ENCODE assay signal across 15 mouse cellular contexts in genomic region chr6:41727989-41728609, GRCm38 (mm10). TPM values are rescaled to one million over a fixed set of nuclear protein-coding genes. Genes with fewer than 3 reads are reported as not detected.
DNase-seq lines count a peak whose midpoint lies in the region; ATAC-seq and TF ChIP-seq lines count a peak whose summit lies in the region.
"Had no signal": no experiment of that assay in that cellular context is flagged by ENCODE, and none has a peak within 500 bp of the region (broad histone marks: within the 10 kb centered on the region; RNA-seq: fewer than 3 reads in every experiment).

No protein-coding gene starts in this region.

- H3K27ac ChIP-seq in lung, embryonic 14.5 days (ENCODE audit: low read depth) = no peak overlapping the region
- H3K27ac ChIP-seq in liver, embryonic 15.5 days (replicated peaks) = no peak overlapping the region
- no peak overlapping the region for H3K27ac ChIP-seq in hindbrain, embryonic 11.5 days (ENCODE audit: low read depth, low read length)
- H3K27ac ChIP-seq: forebrain, embryonic 10.5 days; limb, embryonic 12.5 days had no signal

- H3K4me2 ChIP-seq in lung, embryonic 14.5 days = no peak overlapping the region
- H3K4me2 ChIP-seq in liver, embryonic 15.5 days = no peak overlapping the region
- H3K4me2 ChIP-seq in hindbrain, embryonic 11.5 days (replicated peaks; ENCODE audit: low read depth, low read length) = no peak overlapping the region
- H3K4me2 ChIP-seq: limb, embryonic 12.5 days had no signal

- no peak for ATAC-seq in lung, embryonic 14.5 days (ENCODE audit: insufficient read depth)
- ATAC-seq in liver, embryonic 15.5 days (ENCODE audit: insufficient read depth) = peak; percentile 75
- ATAC-seq in hindbrain, embryonic 11.5 days (ENCODE audit: low FRiP score) = no peak

- 74% methylated on average over 1 of the region's 1 CpGs for WGBS in lung, embryonic 14.5 days
- WGBS in liver, embryonic 15.5 days (ENCODE audit: insufficient replicate concordance) = 38% methylated on average over 1 of the region's 1 CpGs
- 90% methylated on average over 1 of the region's 1 CpGs for WGBS in hindbrain, embryonic 11.5 days

- H3K4me3 ChIP-seq in lung, embryonic 14.5 days (ENCODE audit: low read depth, low read length) = no peak overlapping the region
- H3K4me3 ChIP-seq in liver, embryonic 15.5 days (replicated peaks) = no peak overlapping the region
- no peak overlapping the region for H3K4me3 ChIP-seq in hindbrain, embryonic 11.5 days (ENCODE audit: low read depth, low read length)
- H3K4me3 ChIP-seq: forebrain, embryonic 10.5 days; limb, embryonic 12.5 days; megakaryocyte, embryonic 14.5 days had no signal

- H3K9ac ChIP-seq in lung, embryonic 14.5 days = no peak overlapping the region
- no peak overlapping the region for H3K9ac ChIP-seq in liver, embryonic 15.5 days
- H3K9ac ChIP-seq in hindbrain, embryonic 11.5 days (ENCODE audit: low read depth, low read length) = no peak overlapping the region
- H3K9ac ChIP-seq: limb, embryonic 12.5 days had no signal

- peak; percentile 25; the same call in 1 of the 2 replicates for TF ChIP-seq CTCF in lung, embryonic 14.5 days (IDR thresholded peaks at IDR 0.05; ENCODE audit: low read depth)

- no peaks in the 10 kb centered on the region for H3K27me3 ChIP-seq in lung, embryonic 14.5 days (ENCODE audit: insufficient read depth, low read length)
- no peaks in the 10 kb centered on the region for H3K27me3 ChIP-seq in liver, embryonic 15.5 days
- no peaks in the 10 kb centered on the region for H3K27me3 ChIP-seq in hindbrain, embryonic 11.5 days (ENCODE audit: control insufficient read depth, insufficient read depth, low read length)
- H3K27me3 ChIP-seq: limb, embryonic 12.5 days; megakaryocyte, embryonic 14.5 days had no signal

- no peaks in the 10 kb centered on the region for H3K9me3 ChIP-seq in lung, embryonic 14.5 days (ENCODE audit: low read depth, low read length)
- no peaks in the 10 kb centered on the region for H3K9me3 ChIP-seq in liver, embryonic 15.5 days (replicated peaks)
- H3K9me3 ChIP-seq in hindbrain, embryonic 11.5 days (ENCODE audit: control insufficient read depth, low read length) = no peaks in the 10 kb centered on the region
- H3K9me3 ChIP-seq: forebrain, embryonic 10.5 days; limb, embryonic 12.5 days; megakaryocyte, embryonic 14.5 days had no signal

- no peaks in the 10 kb centered on the region for H3K4me1 ChIP-seq in lung, embryonic 14.5 days (ENCODE audit: insufficient read depth)
- H3K4me1 ChIP-seq in liver, embryonic 15.5 days (replicated peaks) = peaks cover 9% of the 10 kb centered on the region
- H3K4me1 ChIP-seq in hindbrain, embryonic 11.5 days (replicated peaks; ENCODE audit: control insufficient read depth, insufficient read depth, low read length) = no peaks in the 10 kb centered on the region
- H3K4me1 ChIP-seq: forebrain, embryonic 10.5 days; limb, embryonic 12.5 days; megakaryocyte, embryonic 14.5 days had no signal

- DNase-seq in lung, embryonic 14.5 days = no peak
- no peak for DNase-seq in lung, postnatal 14 days
- peak; percentile 47 for DNase-seq in c-Kit-negative CD71-positive TER-119-positive erythroid progenitor cells, embryonic 14.5 days (ENCODE audit: low read depth, low spot score)
- DNase-seq in thymus, postnatal 36 days = peak; percentile 40 to 52
- no peak for DNase-seq in hindbrain, embryonic 11.5 days (ENCODE audit: low spot score)
- no peak for DNase-seq in adrenal gland, adult 8-10 months
- DNase-seq: gastrocnemius, postnatal 25 days; layer of hippocampus, adult 9-11 months; retina, postnatal 1 day had no signal

- no peaks in the 10 kb centered on the region for H3K36me3 ChIP-seq in lung, embryonic 14.5 days (ENCODE audit: insufficient read depth)
- no peaks in the 10 kb centered on the region for H3K36me3 ChIP-seq in liver, embryonic 15.5 days (replicated peaks)
- no peaks in the 10 kb centered on the region for H3K36me3 ChIP-seq in hindbrain, embryonic 11.5 days (ENCODE audit: control insufficient read depth, insufficient read depth, low read length)
- H3K36me3 ChIP-seq: forebrain, embryonic 10.5 days; limb, embryonic 12.5 days had no signal

RNA-seq across cellular contexts. Expression of gene Kel, which starts 24.0 kb away (rescaled TPM):
- 0.41 and 1.8 TPM in 2 replicates for polyA plus RNA-seq in lung, embryonic 14.5 days (2014; fragmentation: Nextera tagmentation; extraction: Ambion mirVana)
- polyA plus RNA-seq in liver, embryonic 15.5 days (2015; fragmentation: Nextera tagmentation; extraction: Ambion mirVana) = 299 and 347 TPM in 2 replicates
- 9.2 and 10.0 TPM in 2 replicates for polyA plus RNA-seq in hindbrain, embryonic 11.5 days (2014; fragmentation: Nextera tagmentation; extraction: Ambion mirVana)
- total RNA-seq in adrenal gland, adult 8-10 months (2022) = not detected
- total RNA-seq: gastrocnemius, postnatal 25 days had no signal

RNA-seq across cellular contexts. Expression of gene Llcfc1, which starts 43.9 kb away (rescaled TPM):
- not detected in 2 replicates for polyA plus RNA-seq in lung, embryonic 14.5 days (2014; fragmentation: Nextera tagmentation; extraction: Ambion mirVana)
- 0.12 TPM in 1 of 2 replicates, not detected in the other for polyA plus RNA-seq in liver, embryonic 15.5 days (2015; fragmentation: Nextera tagmentation; extraction: Ambion mirVana)
- not detected in 2 replicates for polyA plus RNA-seq in hindbrain, embryonic 11.5 days (2014; fragmentation: Nextera tagmentation; extraction: Ambion mirVana)
- not detected for total RNA-seq in adrenal gland, adult 8-10 months (2022)
- total RNA-seq: gastrocnemius, postnatal 25 days had no signal
- polyA plus RNA-seq: forebrain, embryonic 10.5 days; heart, postnatal 0 days; intestine, embryonic 14.5 days; limb, embryonic 12.5 days had no signal

RNA-seq across cellular contexts. Expression of gene Olfr459, which starts 46.9 kb away (rescaled TPM):
- polyA plus RNA-seq in lung, embryonic 14.5 days (2014; fragmentation: Nextera tagmentation; extraction: Ambion mirVana) = not detected in 2 replicates
- polyA plus RNA-seq in liver, embryonic 15.5 days (2015; fragmentation: Nextera tagmentation; extraction: Ambion mirVana) = not detected in 2 replicates
- polyA plus RNA-seq in hindbrain, embryonic 11.5 days (2014; fragmentation: Nextera tagmentation; extraction: Ambion mirVana) = not detected in 2 replicates
- not detected for total RNA-seq in adrenal gland, adult 8-10 months (2022)
- total RNA-seq: gastrocnemius, postnatal 25 days had no signal
- polyA plus RNA-seq: forebrain, embryonic 10.5 days; heart, postnatal 0 days; limb, embryonic 12.5 days had no signal

RNA-seq across cellular contexts. Expression of gene Trpv5, which starts 47.5 kb away (rescaled TPM):
- not detected in 2 replicates for polyA plus RNA-seq in lung, embryonic 14.5 days (2014; fragmentation: Nextera tagmentation; extraction: Ambion mirVana)
- polyA plus RNA-seq in liver, embryonic 15.5 days (2015; fragmentation: Nextera tagmentation; extraction: Ambion mirVana) = 0.02 and 0.13 TPM in 2 replicates
- polyA plus RNA-seq in hindbrain, embryonic 11.5 days (2014; fragmentation: Nextera tagmentation; extraction: Ambion mirVana) = not detected in 2 replicates
- total RNA-seq in adrenal gland, adult 8-10 months (2022) = not detected
- total RNA-seq: gastrocnemius, postnatal 25 days had no signal
- polyA plus RNA-seq: forebrain, embryonic 10.5 days; heart, postnatal 0 days; intestine, embryonic 14.5 days; limb, embryonic 12.5 days had no signal

Comparison
In these comparisons a context has a peak if more than half of its experiments do, and no peak if none do; other contexts are left out.
1. DNase-seq: peak in c-Kit-negative CD71-positive TER-119-positive erythroid progenitor cells, embryonic 14.5 days (single experiment) and thymus, postnatal 36 days (2 of 2); none in lung, embryonic 14.5 days (single experiment), lung, postnatal 14 days (single experiment), hindbrain, embryonic 11.5 days (single experiment) and adrenal gland, adult 8-10 months (single experiment).
2. RNA of gene Kel, which starts 24.0 kb away (polyA plus RNA-seq): 299 to 347 TPM in liver, embryonic 15.5 days; 9.2 to 10.0 TPM in hindbrain, embryonic 11.5 days and 0.41 to 1.8 TPM in lung, embryonic 14.5 days; every median in the first group is over 10 times any median in the second.